Mouse (Mus musculus) CH12.LX (cell line): ENCODE measurements at regions not wholly inside any gene's neighbourhood (a gene's known extent, or its start where the extent isn't known, plus 50 kb on each side); places are given as distances from the start of the nearest gene placed in this dataset.

Source experiments
- DNase-seq: peaks from one replicate; pipeline ENCODE4 v3.0.0-alpha.2; 2013; ENCODE audit errors: extremely low read depth
- H3K27ac ChIP-seq: 2 replicates; pipeline ENCODE4 v1.5.1; 2012; ENCODE audit warnings: low read depth, mild to moderate bottlenecking, control low read depth, moderate library complexity; ENCODE audit not compliant: insufficient read depth
- H3K27me3 ChIP-seq: replicated peaks from 2 replicates; pipeline ENCODE3; 2012; ENCODE audit warnings: inconsistent platforms
- H3K36me3 ChIP-seq, 2 experiments: replicated peaks in 1 of 2; 2 replicates each; pipeline versions ENCODE3 to v1.6.1; 2012; ENCODE audit warnings: inconsistent platforms in 1 of 2, low read length in 1 of 2, mild to moderate bottlenecking in 1 of 2, mixed read lengths in 1 of 2, moderate library complexity in 1 of 2; ENCODE audit not compliant: control insufficient read depth in 1 of 2, insufficient read depth in 1 of 2
- H3K4me1 ChIP-seq, 2 experiments: 2 replicates each; pipeline ENCODE4 v1.6.1; 2012; ENCODE audit warnings: inconsistent platforms in 1 of 2, moderate library complexity in 1 of 2; ENCODE audit not compliant: insufficient read depth in 2 of 2, control insufficient read depth in 1 of 2
- H3K4me2 ChIP-seq: 2 replicates; pipeline ENCODE4 v1.6.1; 2012; ENCODE audit warnings: low read depth, mild to moderate bottlenecking, control low read depth; ENCODE audit not compliant: poor library complexity, insufficient read depth, severe bottlenecking
- H3K4me3 ChIP-seq, 3 experiments: fragments of 150-350 bp in 1 of 3; sonication (generic) in 1 of 3; replicated peaks in 1 of 3; 2 replicates each; pipeline versions ENCODE3 to v1.5.1; 2011 to 2012; ENCODE audit warnings: low read depth in 2 of 3, low read length in 2 of 3, mild to moderate bottlenecking in 2 of 3, moderate library complexity in 2 of 3, control low read depth in 1 of 3, improper control_type of control experiment in 1 of 3, inconsistent platforms in 1 of 3, mixed read lengths in 1 of 3; ENCODE audit not compliant: poor library complexity in 1 of 3
- H3K79me2 ChIP-seq: replicated peaks from 2 replicates; pipeline ENCODE4 v1.6.1; 2012; ENCODE audit warnings: mild to moderate bottlenecking, moderate library complexity; ENCODE audit not compliant: control insufficient read depth, poor library complexity, insufficient read depth, severe bottlenecking; ENCODE audit errors: extremely low read depth
- H3K9ac ChIP-seq: 2 replicates; pipeline ENCODE4 v1.6.1; 2012; ENCODE audit warnings: low read depth, mild to moderate bottlenecking, control low read depth, moderate library complexity; ENCODE audit not compliant: insufficient read depth
- H3K9me3 ChIP-seq: replicated peaks from 2 replicates; pipeline ENCODE3; 2012; ENCODE audit warnings: low read length, inconsistent platforms, mixed read lengths
- CTCF ChIP-seq, 2 experiments: IDR thresholded peaks in 1 of 2; conservative IDR thresholded peaks in 1 of 2; 2 replicates each; pipeline ENCODE4 v1.5.1; 2011 to 2012; ENCODE audit warnings: low read depth in 2 of 2, low read length in 2 of 2, improper control_type of control experiment in 1 of 2, inconsistent platforms in 1 of 2, mild to moderate bottlenecking in 1 of 2, moderate library complexity in 1 of 2
- ELF1 ChIP-seq: IDR thresholded peaks from 2 replicates; pipeline ENCODE4 v1.6.1; 2014; ENCODE audit warnings: low read depth, mild to moderate bottlenecking, inconsistent platforms, low read length, improper control_type of control experiment
- EP300 ChIP-seq: IDR thresholded peaks from 2 replicates; pipeline ENCODE4 v1.6.1; 2011; ENCODE audit warnings: low read length, improper control_type of control experiment
- ETS1 ChIP-seq: conservative IDR thresholded peaks from 2 replicates; pipeline ENCODE4 v1.6.1; 2012; ENCODE audit warnings: low read depth, mild to moderate bottlenecking, inconsistent platforms, low read length, improper control_type of control experiment, moderate library complexity
- GABPA ChIP-seq: IDR thresholded peaks from 2 replicates; pipeline ENCODE4 v1.6.1; 2012; ENCODE audit warnings: low read depth, low read length, improper control_type of control experiment, inconsistent platforms; ENCODE audit not compliant: insufficient replicate concordance
- HCFC1 ChIP-seq: IDR thresholded peaks from 2 replicates; pipeline ENCODE4 v1.6.1; 2012; ENCODE audit warnings: low read depth, mild to moderate bottlenecking, inconsistent platforms, low read length, improper control_type of control experiment
- KAT2A ChIP-seq: IDR thresholded peaks from 2 replicates; pipeline ENCODE4 v1.6.1; 2012; ENCODE audit warnings: low read length, improper control_type of control experiment, inconsistent platforms; ENCODE audit not compliant: insufficient replicate concordance
- MAFK ChIP-seq: IDR thresholded peaks from 2 replicates; pipeline ENCODE4 v1.6.1; 2011; ENCODE audit warnings: low read length, improper control_type of control experiment; ENCODE audit not compliant: insufficient replicate concordance
- MAX ChIP-seq: IDR thresholded peaks from 2 replicates; pipeline ENCODE4 v1.6.1; 2011; ENCODE audit warnings: low read length, improper control_type of control experiment
- MYC ChIP-seq: IDR thresholded peaks from 2 replicates; pipeline ENCODE4 v1.6.1; 2011; ENCODE audit warnings: low read depth, mild to moderate bottlenecking, improper control_type of control experiment, low read length
- NELFE ChIP-seq: IDR thresholded peaks from 2 replicates; pipeline ENCODE4 v1.6.1; 2011; ENCODE audit warnings: low read depth, low read length, improper control_type of control experiment
- POLR2AphosphoS2 ChIP-seq: IDR thresholded peaks from 2 replicates; pipeline ENCODE4 v1.6.1; 2011; ENCODE audit warnings: low read depth, low read length, improper control_type of control experiment
- RAD21 ChIP-seq: IDR thresholded peaks from 2 replicates; pipeline ENCODE4 v1.6.1; 2011; ENCODE audit warnings: low read depth, mild to moderate bottlenecking, low read length, improper control_type of control experiment, moderate library complexity
- TBP ChIP-seq: conservative IDR thresholded peaks from 2 replicates; pipeline ENCODE4 v1.6.1; 2011; ENCODE audit warnings: low read depth, low read length, improper control_type of control experiment
- UBTF ChIP-seq: IDR thresholded peaks from 2 replicates; pipeline ENCODE4 v1.6.1; 2012; ENCODE audit warnings: low read depth, mild to moderate bottlenecking, inconsistent platforms, low read length, improper control_type of control experiment, moderate library complexity
- USF1 ChIP-seq: IDR thresholded peaks from 2 replicates; pipeline ENCODE4 v1.6.1; 2014; ENCODE audit warnings: low read depth, mild to moderate bottlenecking, inconsistent platforms, low read length, improper control_type of control experiment
- USF2 ChIP-seq: conservative IDR thresholded peaks from 2 replicates; pipeline ENCODE4 v1.6.1; 2011; ENCODE audit warnings: low read depth, low read length, improper control_type of control experiment
- ZC3H11A ChIP-seq: IDR thresholded peaks from 2 replicates; pipeline ENCODE4 v1.6.1; 2012; ENCODE audit warnings: low read depth, mild to moderate bottlenecking, inconsistent platforms, low read length, improper control_type of control experiment
- ZMIZ1 ChIP-seq: IDR thresholded peaks from 2 replicates; pipeline ENCODE4 v1.6.1; 2012; ENCODE audit warnings: low read depth, mild to moderate bottlenecking, inconsistent platforms, low read length, improper control_type of control experiment
- dilution Hi-C: fragments of 300-500 bp; cut with MboI; formaldehyde crosslinking; loops from 2 replicates; pipeline ENCODE4 v1.14.3; 2020; ENCODE audit warnings: low sequenced_read_pairs; ENCODE audit not compliant: extremely low pct_unique_long_range_greater_than_20kb, extremely low pct_ligation_motif_present
- in situ Hi-C: fragments of 300-500 bp; cut with MboI; formaldehyde crosslinking; loops from 3 replicates; pipeline ENCODE4 v1.14.3; 2019; ENCODE audit warnings: low sequenced_read_pairs, low pct_ligation_motif_present, low pct_unique_long_range_greater_than_20kb, mixed read lengths

DNA sequence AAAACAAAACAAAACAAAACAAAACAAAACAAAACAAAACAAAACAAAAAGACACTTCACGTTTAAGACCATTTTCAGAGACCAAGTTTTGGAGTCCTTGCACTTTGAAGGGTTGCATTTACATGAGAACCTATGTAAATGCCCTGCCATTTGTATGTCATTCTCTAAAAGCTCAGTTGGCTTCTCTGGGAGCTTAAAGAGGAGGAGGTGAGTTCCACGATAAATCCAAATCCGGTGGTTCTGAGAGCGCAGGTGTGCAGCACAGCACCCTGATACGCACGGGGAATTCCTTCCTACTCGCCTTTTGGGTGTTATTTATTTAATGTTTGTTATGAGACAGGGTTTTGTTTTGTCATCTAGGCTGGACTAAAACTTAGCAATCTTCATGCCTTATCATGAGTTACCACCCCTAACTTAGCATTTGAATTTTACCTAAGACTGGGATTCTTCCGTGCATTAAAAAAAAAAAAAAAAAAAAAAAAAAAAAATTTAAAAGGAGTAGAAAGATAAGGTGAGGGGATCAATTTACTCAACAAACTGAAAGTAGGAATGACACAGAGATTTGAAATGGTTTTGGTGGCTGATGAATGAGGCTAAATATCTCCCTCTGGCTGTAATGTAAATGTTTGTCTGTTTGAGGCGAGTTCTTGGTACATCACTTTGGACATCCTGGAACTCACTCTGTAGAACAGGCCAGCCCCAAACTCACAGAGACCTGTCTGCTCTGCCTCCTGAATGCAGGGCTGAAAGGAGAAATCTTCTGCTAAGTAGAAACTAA, 174.4 kb upstream of the Jarid2 start:
- dilution Hi-C loops, result no loop called here

GRCm38 (mm10) chr13:44555979-44556378, 173.3 kb upstream of the Jarid2 start:
- no peaks in the 10 kb centered on the region for H3K36me3 ChIP-seq
- H3K9me3 ChIP-seq, result no peaks in the 10 kb centered on the region
- H3K9ac ChIP-seq, result no peak overlapping the region
- no peaks in the 10 kb centered on the region for H3K79me2 ChIP-seq
- H3K27ac ChIP-seq, result no peak overlapping the region
- in situ Hi-C loops, result no loop called here
- TF ChIP-seq ELF1 (no peak), KAT2A (no peak), EP300 (no peak), CTCF (conservative IDR thresholded peaks at IDR 0.05 in 1 of 2, IDR thresholded peaks at IDR 0.05 in 1 of 2; ENCODE audit: low read depth in 2 of 2, low read length in 2 of 2) (no peak), USF2 (no peak), UBTF (no peak), TBP (no peak), RAD21 (no peak), MAX (no peak), NELFE (no peak), POLR2AphosphoS2 (no peak), ETS1 (no peak), GABPA (no peak), ZMIZ1 (no peak), HCFC1 (no peak), MYC (no peak), USF1 (no peak), MAFK (no peak)
- dilution Hi-C loops, result no loop called here
- DNase-seq, result no peak
- H3K4me1 ChIP-seq, result peaks cover 2 to 19% of the 10 kb centered on the region in 2 experiments; a peak in 2 of 4 replicates
- H3K4me2 ChIP-seq, result no peak overlapping the region
- H3K27me3 ChIP-seq, result no peaks in the 10 kb centered on the region
- H3K4me3 ChIP-seq, result no peak overlapping the region

More for the DNA sequence above, 174.4 kb upstream of the Jarid2 start:
- Histone ChIP-seq H3K9me3 (no peaks in the 10 kb centered on the region), H3K4me3 (no peak overlapping the region), H3K9ac (no peak overlapping the region), H3K79me2 (no peaks in the 10 kb centered on the region), H3K36me3 (no peaks in the 10 kb centered on the region), H3K4me2 (no peak overlapping the region), H3K4me1 (peaks cover 2 to 19% of the 10 kb centered on the region in 2 experiments; a peak in 2 of 4 replicates), H3K27ac (no peak overlapping the region), H3K27me3 (no peaks in the 10 kb centered on the region)
- DNase-seq, result no peak
- peak; percentile 35 for TF ChIP-seq RAD21
- TF ChIP-seq ZC3H11A, result no peak
- in situ Hi-C loops, result no loop called here
